Mouse (Mus musculus) regulatory T cell (primary cell): ENCODE results near the gene Sfxn5.

ENCODE experiments used
- in situ Hi-C: fragments of 300-600 bp; cut with MboI, MseI; formaldehyde crosslinking; loops from one replicate; pipeline ENCODE4 v1.15.1; 2025; ENCODE audit warnings: high pct_unique_total_duplicates

The Sfxn5 gene

DNA sequence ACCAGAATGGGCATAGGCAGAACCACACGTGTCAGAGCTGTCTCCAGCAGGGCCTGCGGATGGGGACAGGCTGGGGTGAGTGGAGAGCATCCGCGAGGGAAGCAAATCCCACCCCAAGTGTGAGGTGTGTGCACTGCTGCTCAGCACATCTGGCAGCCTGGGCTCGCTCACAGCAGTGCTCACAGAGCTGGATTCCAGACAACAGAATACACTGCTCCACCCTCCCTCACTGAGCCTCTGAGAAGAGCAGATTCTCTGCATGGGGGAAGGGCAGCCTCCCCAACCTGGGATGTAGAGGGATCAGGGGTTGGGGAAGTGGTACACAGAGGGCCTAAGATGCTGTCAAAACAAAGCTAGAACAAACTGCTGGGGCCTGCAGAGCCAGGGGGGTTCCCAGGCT lies 98.4 kb downstream of the Sfxn5 start:
- in situ Hi-C loops, result loop anchor here (5.0 kb wide), 1 partner anchor 87 kb away; no protein-coding TSS in a partner anchor

GRCm38 (mm10) chr6:85232836-85233623 lies 100.2 kb downstream of the Sfxn5 start:
- in situ Hi-C loops, result loop anchor here (5.0 kb wide), 1 partner anchor 86 kb away; no protein-coding TSS in a partner anchor

GRCm38 (mm10) chr6:85232045-85232444 lies 101.2 kb downstream of the Sfxn5 start:
- in situ Hi-C loops, result loop anchor here (5.0 kb wide), 1 partner anchor 85 kb away; no protein-coding TSS in a partner anchor

- in situ Hi-C loops, result loop anchor here (5.0 kb wide), 1 partner anchor 84 kb away; no protein-coding TSS in a partner anchor
Observed at GRCm38 (mm10) chr6:85231469-85231868, 101.8 kb downstream of the Sfxn5 start.

DNA sequence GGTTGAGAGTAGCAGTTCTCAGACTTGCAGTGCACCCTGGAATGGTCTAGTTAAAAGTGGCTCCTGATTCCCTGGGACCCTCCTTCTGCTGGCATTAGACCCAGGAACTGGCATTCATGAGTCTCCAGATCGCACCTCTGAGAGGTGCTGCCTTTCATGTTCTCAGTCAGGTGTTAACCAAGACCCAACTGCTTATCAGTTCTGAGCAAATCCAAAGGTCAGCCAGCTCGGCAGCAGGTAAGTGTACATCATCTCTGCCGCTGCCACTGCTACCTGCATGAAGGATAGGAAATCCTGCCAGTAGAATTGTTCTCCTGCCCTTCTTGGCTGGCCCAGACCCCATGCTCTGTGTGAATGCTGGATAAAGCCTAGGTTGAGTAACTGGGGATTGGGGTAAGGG lies 102.5 kb downstream of the Sfxn5 start:
- in situ Hi-C loops, result loop anchor here (5.0 kb wide), 1 partner anchor 83 kb away; no protein-coding TSS in a partner anchor

DNA sequence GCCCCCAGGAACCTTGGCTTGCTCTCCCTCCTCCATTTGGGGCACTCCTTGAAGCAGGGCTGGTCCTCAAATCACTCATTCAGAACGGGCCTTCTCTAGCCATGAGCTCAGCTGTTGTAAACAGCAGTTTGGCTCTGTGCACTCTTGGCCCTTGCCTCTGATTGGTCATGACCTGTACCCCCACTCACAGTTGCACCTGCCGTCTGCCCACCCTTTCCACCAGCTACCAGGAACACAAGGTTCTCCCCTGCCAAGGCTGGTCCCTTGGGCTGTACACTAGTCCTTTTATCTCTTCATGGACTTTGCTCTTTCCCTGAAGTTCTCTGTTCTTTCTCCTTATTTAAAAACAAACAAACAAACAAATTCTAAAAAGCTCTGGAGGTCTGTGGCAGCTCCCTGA lies 105.7 kb downstream of the Sfxn5 start:
- in situ Hi-C loops, result no loop called here

DNA sequence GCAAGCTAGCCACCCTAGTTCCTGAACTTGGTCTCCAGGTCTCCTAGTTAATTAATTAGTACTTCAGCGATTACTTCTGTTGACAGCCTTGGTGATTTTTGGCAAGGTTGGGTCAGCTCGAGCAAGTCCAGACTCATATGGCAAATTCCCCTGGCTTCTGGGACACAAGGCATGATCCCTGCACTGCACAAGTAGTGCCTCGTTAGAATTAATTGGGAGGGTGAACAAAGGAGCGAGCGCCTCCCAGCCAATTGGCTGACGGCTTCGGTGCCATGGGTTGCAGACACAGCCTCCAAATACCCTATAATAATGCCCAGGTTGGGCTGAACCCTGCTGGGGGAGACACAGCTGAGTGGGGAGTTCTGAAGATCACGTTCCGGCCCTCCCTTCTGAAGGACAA lies 106.7 kb downstream of the Sfxn5 start:
- in situ Hi-C loops, result no loop called here

GRCm38 (mm10) chr6:85224442-85224891 lies 108.8 kb downstream of the Sfxn5 start:
- in situ Hi-C loops, result no loop called here

- in situ Hi-C loops, result no loop called here
Observed at GRCm38 (mm10) chr6:85223498-85224150, 109.6 kb downstream of the Sfxn5 start.

DNA sequence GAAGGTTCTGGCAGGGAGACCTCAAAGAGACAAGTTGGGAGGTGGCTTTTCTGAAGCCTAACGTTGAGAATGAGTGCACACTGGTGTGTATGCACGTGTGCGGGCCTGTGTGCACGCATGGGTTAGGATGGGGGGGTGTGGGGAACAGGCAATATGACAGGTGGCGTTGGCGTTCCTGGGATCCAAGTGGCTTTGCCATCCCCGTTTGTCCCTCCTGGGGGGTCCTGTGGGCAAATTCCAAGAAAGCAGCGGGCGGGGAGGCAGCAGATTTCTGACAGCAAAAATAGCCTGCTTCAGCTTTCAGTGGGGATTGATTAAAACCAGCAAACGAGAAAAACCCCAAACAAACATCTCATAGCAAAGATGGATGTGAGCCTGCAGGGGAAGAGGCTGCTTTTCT lies 110.7 kb downstream of the Sfxn5 start:
- in situ Hi-C loops, result no loop called here

DNA sequence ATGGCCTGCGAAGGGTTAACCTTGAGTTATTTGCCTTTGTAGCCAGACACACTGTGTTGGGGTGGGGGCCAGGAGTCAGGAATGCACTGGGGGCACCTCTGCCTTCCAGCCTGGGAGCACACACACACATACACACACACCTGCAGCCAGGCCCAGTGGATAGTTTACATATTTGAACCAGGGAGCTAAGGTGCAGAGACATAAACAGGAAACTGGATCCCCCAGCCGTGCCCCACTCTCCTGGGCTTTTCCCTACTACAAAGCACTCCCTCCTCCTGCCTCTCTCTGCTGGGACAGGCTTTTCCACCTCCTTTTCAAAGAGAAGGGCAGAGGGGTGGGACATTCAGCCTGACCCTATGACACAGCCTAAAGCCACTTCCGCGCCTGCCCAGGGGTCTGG lies 112.3 kb downstream of the Sfxn5 start:
- in situ Hi-C loops, result no loop called here

GRCm38 (mm10) chr6:85219706-85220105 lies 113.5 kb downstream of the Sfxn5 start:
- in situ Hi-C loops, result no loop called here

DNA sequence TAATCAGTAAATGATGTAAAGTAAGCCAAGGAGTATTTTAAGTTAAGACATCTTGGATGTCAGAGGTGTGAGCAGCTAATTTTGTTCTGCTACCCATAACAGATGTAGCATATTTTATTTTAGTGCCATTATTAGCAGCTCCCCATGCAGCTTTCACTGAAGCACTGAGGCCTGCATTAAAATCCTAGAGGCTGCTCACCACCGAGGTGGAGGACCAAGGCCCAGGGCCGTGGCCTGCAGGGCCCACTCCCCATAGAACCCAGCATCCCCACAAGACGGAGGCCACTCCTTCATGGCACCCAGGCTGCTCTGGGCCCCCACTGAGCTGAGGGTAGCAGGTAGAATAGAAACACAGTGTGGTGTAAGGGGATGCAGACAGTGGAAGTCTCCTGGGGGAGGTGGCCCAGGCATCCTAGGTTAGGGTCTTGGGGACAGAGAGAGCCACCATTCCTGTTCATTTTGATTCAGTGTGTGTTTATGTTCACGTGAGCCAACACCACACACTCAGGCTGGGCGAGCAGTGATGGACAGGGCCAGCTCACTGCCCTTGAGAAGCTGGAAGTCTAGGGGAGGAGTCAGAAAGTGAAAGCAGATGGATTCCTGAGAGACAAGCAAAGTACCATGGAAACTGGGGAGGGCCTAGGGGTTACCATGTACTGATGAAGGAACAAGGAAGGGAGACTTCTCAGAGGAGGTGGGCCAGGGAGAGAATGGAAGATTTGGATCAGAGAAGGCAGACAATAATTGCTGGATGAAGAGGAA lies 114.4 kb downstream of the Sfxn5 start:
- in situ Hi-C loops, result no loop called here

- in situ Hi-C loops, result no loop called here
Observed at GRCm38 (mm10) chr6:85218251-85218650, 115.0 kb downstream of the Sfxn5 start.

DNA sequence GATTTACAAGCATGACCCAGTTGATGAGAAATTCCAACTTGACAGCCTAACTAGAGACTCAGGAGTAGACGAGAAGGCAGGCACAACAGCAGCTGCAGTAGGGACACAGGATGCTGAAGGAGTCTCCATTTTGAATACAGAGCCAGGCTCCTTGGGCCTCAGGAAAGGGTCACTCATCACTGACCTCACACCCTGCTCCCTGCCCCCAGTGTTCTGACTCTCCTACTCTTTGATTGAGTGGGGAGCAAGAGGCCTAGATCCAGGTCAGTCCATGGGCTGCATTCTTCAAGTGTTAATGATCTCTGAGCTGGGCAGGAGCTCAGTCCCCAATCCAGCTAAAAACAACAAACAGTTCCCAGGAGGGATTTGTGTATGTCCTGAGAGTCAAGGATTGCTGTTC lies 122.5 kb downstream of the Sfxn5 start:
- in situ Hi-C loops, result no loop called here

GRCm38 (mm10) chr6:85209226-85209967 lies 123.8 kb downstream of the Sfxn5 start:
- in situ Hi-C loops, result no loop called here

GRCm38 (mm10) chr6:85207345-85207744 lies 125.9 kb downstream of the Sfxn5 start:
- in situ Hi-C loops, result no loop called here

DNA sequence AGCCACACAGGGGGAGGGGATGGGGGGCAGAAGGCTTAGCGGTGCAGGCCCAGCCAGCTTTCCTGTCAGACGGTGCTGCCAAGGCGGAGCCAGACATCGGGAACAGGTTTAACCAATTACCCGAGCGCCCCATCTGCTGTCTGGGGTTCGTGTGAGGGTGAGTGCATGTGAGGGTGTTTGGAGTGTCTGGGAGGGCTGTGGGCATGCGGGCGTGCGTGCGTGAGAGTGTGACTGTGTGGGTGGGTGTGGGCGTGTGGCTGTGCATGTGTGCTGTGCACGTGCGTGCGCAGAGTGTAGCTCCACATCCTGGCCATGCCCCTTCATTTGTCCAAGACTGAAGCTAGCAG lies 126.3 kb downstream of the Sfxn5 start:
- in situ Hi-C loops, result no loop called here

DNA sequence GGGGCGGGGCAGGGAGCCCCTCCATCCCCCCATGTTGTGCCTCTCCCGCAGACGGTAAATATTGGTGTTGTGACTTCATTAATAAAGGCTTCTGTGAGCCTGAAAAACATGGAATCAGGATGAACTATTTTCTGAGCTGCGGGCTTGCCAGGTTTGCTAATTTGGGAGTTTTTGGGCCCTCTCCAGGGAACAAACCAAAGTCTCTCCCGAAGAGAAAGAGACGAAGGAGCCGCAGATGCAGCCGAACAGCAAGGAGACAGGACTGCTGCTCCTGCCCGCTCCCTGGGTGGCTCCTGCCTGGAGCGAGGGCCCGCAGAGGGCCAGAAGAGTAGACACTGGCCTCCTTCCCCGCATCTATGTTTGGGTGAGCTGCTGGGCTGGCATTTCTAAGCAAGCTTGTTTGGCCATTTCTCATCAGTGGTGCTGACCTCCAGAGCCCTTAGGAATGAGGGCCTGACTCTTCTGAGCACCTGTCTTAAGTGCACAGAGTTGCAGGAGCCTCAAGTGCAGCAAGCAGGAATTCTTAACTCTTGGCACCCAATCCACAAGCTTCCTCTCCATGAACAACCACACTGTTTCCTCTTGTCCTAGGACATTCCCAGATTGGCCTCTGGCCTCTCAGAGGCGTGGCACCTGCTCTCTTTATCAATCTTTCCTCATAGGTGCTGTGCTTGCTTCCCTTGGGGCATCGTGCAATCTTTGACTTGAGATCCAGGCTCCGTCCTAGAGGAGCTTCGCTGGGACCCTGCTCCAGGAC lies 126.9 kb downstream of the Sfxn5 start:
- in situ Hi-C loops, result no loop called here

DNA sequence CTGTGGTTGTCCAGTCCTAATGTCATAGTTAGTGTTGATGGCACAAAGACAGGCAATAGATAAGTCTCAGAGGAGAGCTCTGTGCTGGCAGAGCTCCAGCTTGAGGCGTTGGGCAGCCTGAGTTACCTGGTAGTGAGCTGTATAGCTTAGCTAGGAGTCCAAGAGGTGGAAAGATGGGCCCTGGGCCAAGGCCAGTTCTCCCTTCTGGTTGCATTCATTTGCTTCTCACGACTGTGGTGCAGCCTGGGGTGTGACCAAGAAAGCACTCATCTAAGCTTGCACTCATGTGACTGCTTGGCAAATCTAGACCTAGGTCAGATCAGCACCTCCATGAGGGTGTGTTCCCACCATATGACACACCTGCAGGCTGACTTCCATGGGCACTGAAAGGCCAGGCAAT lies 135.3 kb downstream of the Sfxn5 start:
- in situ Hi-C loops, result no loop called here
